Mouse (Mus musculus): ENCODE data around the gene Gm28539.
"Not testable (repeated sequence)": the region's sequence is repeated elsewhere in the genome, so short reads cannot be mapped to it uniquely, and the experiment has no call there.

DNA sequence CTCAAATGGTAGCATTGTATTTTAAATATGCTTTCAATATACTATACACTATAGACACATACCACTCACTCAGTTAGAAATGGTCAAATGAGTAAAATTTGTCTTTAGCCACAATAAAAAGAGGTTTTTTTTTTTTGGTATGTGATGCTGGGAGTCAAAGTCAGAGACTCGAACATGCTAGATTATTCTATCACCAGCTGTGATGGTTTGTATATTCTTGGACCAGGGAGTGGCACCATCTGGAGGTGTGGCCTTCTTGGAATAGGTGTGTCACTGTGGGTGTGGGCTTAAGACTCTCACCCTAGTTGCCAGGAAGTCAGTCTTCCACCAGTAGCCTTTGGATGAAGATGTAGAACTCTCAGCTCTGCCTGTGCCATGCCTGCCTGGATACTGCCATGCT is 34.1 kb downstream of the Gm28539 start:
- TF ChIP-seq CTCF (IDR thresholded peaks at IDR 0.05; ENCODE audit: low read depth, low read length); TAL1 (conservative IDR thresholded peaks at IDR 0.05; ENCODE audit: low read depth, low read length); GATA1 (IDR thresholded peaks at IDR 0.05; ENCODE audit: borderline replicate concordance, low read length): not testable (repeated sequence)

Measured in G1E (cell line).